Mouse (Mus musculus) bone marrow, adult 2 months (tissue): Measurements from ENCODE around the gene Il22ra1.

Source experiments
- CTCF ChIP-seq: fragments of 200-500 bp; IDR thresholded peaks from 2 replicates; pipeline ENCODE4 v1.5.1; 2011; ENCODE audit warnings: low read length, control low read depth; ENCODE audit not compliant: control insufficient read depth, insufficient read depth
- POLR2A ChIP-seq: fragments of 200-500 bp; IDR thresholded peaks from 2 replicates; pipeline ENCODE4 v1.6.1; 2011; ENCODE audit warnings: low read depth, mild to moderate bottlenecking, control low read depth, low read length, borderline replicate concordance; ENCODE audit not compliant: control insufficient read depth

DNA sequence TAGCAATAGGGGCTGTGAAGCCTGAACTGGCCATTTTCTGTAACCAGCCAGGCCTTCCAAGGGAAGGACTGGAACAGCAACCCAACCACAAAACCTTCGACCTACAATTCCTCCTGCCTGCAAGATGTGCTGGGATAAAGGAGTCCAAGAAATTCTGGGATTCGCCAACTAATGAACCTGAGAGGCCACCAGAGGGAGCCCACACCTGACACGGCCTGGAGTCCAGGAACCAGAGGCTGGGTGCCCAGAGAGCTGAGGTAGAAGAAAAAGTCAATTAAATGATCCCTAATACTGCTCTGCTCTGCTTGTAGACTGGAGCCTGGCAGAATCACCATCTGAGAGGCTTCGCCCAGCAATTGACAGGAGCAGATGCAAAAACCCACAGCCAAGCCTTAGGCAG is 44.4 kb upstream of the Il22ra1 start:
- TF ChIP-seq CTCF: peak; percentile 57; the same call in 1 of the 2 replicates
- no peak for TF ChIP-seq POLR2A
